Mouse (Mus musculus): Measurements from ENCODE around the gene Ssb. TPM values are rescaled to one million over a fixed set of nuclear protein-coding genes. Genes with fewer than 3 reads are reported as not detected.

The Ssb gene
- 244 and 263 TPM in 2 replicates for polyA plus RNA-seq (2015; fragmentation: Nextera tagmentation; extraction: Ambion mirVana)

- Histone ChIP-seq H3K4me3 (replicated peaks; ENCODE audit: low read length) (peak within 1 kb of the TSS; percentile 84), H3K4me2 (ENCODE audit: low read depth, low read length) (peak within 1 kb of the TSS; percentile 70), H3K4me1 (ENCODE audit: control insufficient read depth, insufficient read depth, low read length) (peaks cover 5% of the 10 kb centered on the region; the same call in 1 of the 2 replicates), H3K36me3 (ENCODE audit: control insufficient read depth, insufficient read depth, low read length) (0 out of 2 replicates have a peak, but pooled peaks cover 4% of the 10 kb centered on the region), H3K9me3 (replicated peaks; ENCODE audit: control insufficient read depth, low read length) (no peaks in the 10 kb centered on the region), H3K27ac (ENCODE audit: low read length) (peak within 1 kb of the TSS; percentile 92), H3K27me3 (ENCODE audit: control insufficient read depth, insufficient read depth, low read length) (no peaks in the 10 kb centered on the region), H3K9ac (ENCODE audit: low read length) (peak within 1 kb of the TSS; percentile 100)
- under 1% methylated on average over 64 of the region's 66 CpGs for WGBS
- ATAC-seq (ENCODE audit: insufficient read depth, low FRiP score), result peak; percentile 97
Measured at GRCm38 (mm10) chr2:69861485-69862091, at the start of gene Ssb. Gene Ssb (plus strand): TSS chr2:69861562.

- H3K9ac ChIP-seq (ENCODE audit: low read length), result no peak overlapping the region
- no peaks in the 10 kb centered on the region for H3K9me3 ChIP-seq (replicated peaks; ENCODE audit: control insufficient read depth, low read length)
- H3K4me3 ChIP-seq (replicated peaks; ENCODE audit: low read length), result no peak overlapping the region
- H3K4me2 ChIP-seq (ENCODE audit: low read depth, low read length), result no peak overlapping the region
- peak; percentile 41; the same call in 1 of the 2 replicates for ATAC-seq (ENCODE audit: insufficient read depth, low FRiP score)
- H3K27me3 ChIP-seq (ENCODE audit: control insufficient read depth, insufficient read depth, low read length), result no peaks in the 10 kb centered on the region
- 54% methylated on average over 5 of the region's 5 CpGs for WGBS
- H3K36me3 ChIP-seq (ENCODE audit: control insufficient read depth, insufficient read depth, low read length), result no peaks in the 10 kb centered on the region
- no peak overlapping the region for H3K27ac ChIP-seq (ENCODE audit: low read length)
- peaks cover 1% of the 10 kb centered on the region; the same call in 1 of the 2 replicates for H3K4me1 ChIP-seq (ENCODE audit: control insufficient read depth, insufficient read depth, low read length)
Measured at GRCm38 (mm10) chr2:69816575-69816974, 44.8 kb upstream of the Ssb start.

- Histone ChIP-seq H3K4me3 (replicated peaks; ENCODE audit: low read length) (no peak overlapping the region), H3K9me3 (replicated peaks; ENCODE audit: control insufficient read depth, low read length) (no peaks in the 10 kb centered on the region), H3K4me2 (ENCODE audit: low read depth, low read length) (no peak overlapping the region), H3K27ac (ENCODE audit: low read length) (no peak overlapping the region), H3K27me3 (ENCODE audit: control insufficient read depth, insufficient read depth, low read length) (no peaks in the 10 kb centered on the region), H3K36me3 (ENCODE audit: control insufficient read depth, insufficient read depth, low read length) (no peaks in the 10 kb centered on the region), H3K4me1 (ENCODE audit: control insufficient read depth, insufficient read depth, low read length) (peaks cover 4% of the 10 kb centered on the region; the same call in 1 of the 2 replicates), H3K9ac (ENCODE audit: low read length) (no peak overlapping the region)
- ATAC-seq (ENCODE audit: insufficient read depth, low FRiP score), result no peak
- 75% methylated on average over 9 of the region's 9 CpGs for WGBS
Measured at GRCm38 (mm10) chr2:69818350-69819085, 42.8 kb upstream of the Ssb start.

GRCm38 (mm10) chr2:69820201-69820600 is 41.2 kb upstream of the Ssb start:
- H3K27me3 ChIP-seq (ENCODE audit: control insufficient read depth, insufficient read depth, low read length), result no peaks in the 10 kb centered on the region
- no peak overlapping the region for H3K9ac ChIP-seq (ENCODE audit: low read length)
- H3K4me3 ChIP-seq (replicated peaks; ENCODE audit: low read length), result no peak overlapping the region
- no peak overlapping the region for H3K4me2 ChIP-seq (ENCODE audit: low read depth, low read length)
- WGBS, result 39% methylated on average over 1 of the region's 1 CpGs
- no peaks in the 10 kb centered on the region for H3K9me3 ChIP-seq (replicated peaks; ENCODE audit: control insufficient read depth, low read length)
- H3K4me1 ChIP-seq (ENCODE audit: control insufficient read depth, insufficient read depth, low read length), result peaks cover 16% of the 10 kb centered on the region
- no peak overlapping the region for H3K27ac ChIP-seq (ENCODE audit: low read length)
- no peak for ATAC-seq (ENCODE audit: insufficient read depth, low FRiP score)
- H3K36me3 ChIP-seq (ENCODE audit: control insufficient read depth, insufficient read depth, low read length), result no peaks in the 10 kb centered on the region

GRCm38 (mm10) chr2:69821711-69822110 is 39.7 kb upstream of the Ssb start, which contains the start of gene Klhl23:
Gene Klhl23 (plus strand): TSS chr2:69821944.
- H3K4me1 ChIP-seq (ENCODE audit: control insufficient read depth, insufficient read depth, low read length), result peaks cover 18% of the 10 kb centered on the region
- no peaks in the 10 kb centered on the region for H3K36me3 ChIP-seq (ENCODE audit: control insufficient read depth, insufficient read depth, low read length)
- H3K27ac ChIP-seq (ENCODE audit: low read length), result peak within 1 kb of the TSS; percentile 97
- WGBS, result 2% methylated on average over 8 of the region's 8 CpGs
- peak within 1 kb of the TSS; percentile 87 for H3K4me3 ChIP-seq (replicated peaks; ENCODE audit: low read length)
- peak within 1 kb of the TSS; percentile 78 for H3K4me2 ChIP-seq (ENCODE audit: low read depth, low read length)
- 0 out of 2 replicates have a peak, but pooled peaks have one; percentile 4 for ATAC-seq (ENCODE audit: insufficient read depth, low FRiP score)
- no peaks in the 10 kb centered on the region for H3K9me3 ChIP-seq (replicated peaks; ENCODE audit: control insufficient read depth, low read length)
- peak within 1 kb of the TSS; percentile 97 for H3K9ac ChIP-seq (ENCODE audit: low read length)
- no peaks in the 10 kb centered on the region for H3K27me3 ChIP-seq (ENCODE audit: control insufficient read depth, insufficient read depth, low read length)

GRCm38 (mm10) chr2:69822361-69823128 is 38.8 kb upstream of the Ssb start:
- peak; percentile 81 for ATAC-seq (ENCODE audit: insufficient read depth, low FRiP score)
- Histone ChIP-seq H3K4me3 (replicated peaks; ENCODE audit: low read length) (peak overlapping the region; percentile 87), H3K27ac (ENCODE audit: low read length) (peak overlapping the region; percentile 97), H3K27me3 (ENCODE audit: control insufficient read depth, insufficient read depth, low read length) (no peaks in the 10 kb centered on the region), H3K4me2 (ENCODE audit: low read depth, low read length) (peak overlapping the region; percentile 78), H3K9me3 (replicated peaks; ENCODE audit: control insufficient read depth, low read length) (no peaks in the 10 kb centered on the region), H3K36me3 (ENCODE audit: control insufficient read depth, insufficient read depth, low read length) (no peaks in the 10 kb centered on the region), H3K9ac (ENCODE audit: low read length) (peak overlapping the region; percentile 97), H3K4me1 (ENCODE audit: control insufficient read depth, insufficient read depth, low read length) (peaks cover 18% of the 10 kb centered on the region)
- under 1% methylated on average over 75 of the region's 80 CpGs for WGBS

GRCm38 (mm10) chr2:69823129-69823677 is 38.2 kb upstream of the Ssb start:
- peak overlapping the region; percentile 78 for H3K4me2 ChIP-seq (ENCODE audit: low read depth, low read length)
- WGBS, result 2% methylated on average over 45 of the region's 45 CpGs
- peaks cover 18% of the 10 kb centered on the region for H3K4me1 ChIP-seq (ENCODE audit: control insufficient read depth, insufficient read depth, low read length)
- H3K27me3 ChIP-seq (ENCODE audit: control insufficient read depth, insufficient read depth, low read length), result no peaks in the 10 kb centered on the region
- no peaks in the 10 kb centered on the region for H3K36me3 ChIP-seq (ENCODE audit: control insufficient read depth, insufficient read depth, low read length)
- H3K4me3 ChIP-seq (replicated peaks; ENCODE audit: low read length), result peak overlapping the region; percentile 87
- peak overlapping the region; percentile 97 for H3K27ac ChIP-seq (ENCODE audit: low read length)
- no peaks in the 10 kb centered on the region for H3K9me3 ChIP-seq (replicated peaks; ENCODE audit: control insufficient read depth, low read length)
- peak overlapping the region; percentile 97 for H3K9ac ChIP-seq (ENCODE audit: low read length)
- ATAC-seq (ENCODE audit: insufficient read depth, low FRiP score), result peak; percentile 84

- H3K4me1 ChIP-seq (ENCODE audit: control insufficient read depth, insufficient read depth, low read length), result peaks cover 18% of the 10 kb centered on the region
- peaks cover 4% of the 10 kb centered on the region; the same call in 1 of the 2 replicates for H3K36me3 ChIP-seq (ENCODE audit: control insufficient read depth, insufficient read depth, low read length)
- peak overlapping the region; percentile 53; the same call in 1 of the 2 replicates for H3K27ac ChIP-seq (ENCODE audit: low read length)
- no peak for ATAC-seq (ENCODE audit: insufficient read depth, low FRiP score)
- no peak overlapping the region for H3K4me2 ChIP-seq (ENCODE audit: low read depth, low read length)
- H3K4me3 ChIP-seq (replicated peaks; ENCODE audit: low read length), result no peak overlapping the region
- H3K9me3 ChIP-seq (replicated peaks; ENCODE audit: control insufficient read depth, low read length), result no peaks in the 10 kb centered on the region
- no peak overlapping the region for H3K9ac ChIP-seq (ENCODE audit: low read length)
- WGBS, result 68% methylated on average over 10 of the region's 10 CpGs
- no peaks in the 10 kb centered on the region for H3K27me3 ChIP-seq (ENCODE audit: control insufficient read depth, insufficient read depth, low read length)
Measured at GRCm38 (mm10) chr2:69825898-69826297, 35.5 kb upstream of the Ssb start.

Measured in stomach, embryonic 16.5 days (tissue).